Mouse (Mus musculus) kidney, adult 2 months (tissue): ENCODE measurements at regions not wholly inside any gene's neighbourhood (a gene's known extent, or its start where the extent isn't known, plus 50 kb on each side); places are given as distances from the start of the nearest gene placed in this dataset.

Experiments used
- CTCF ChIP-seq: fragments of 200-500 bp; conservative IDR thresholded peaks from 2 replicates; pipeline ENCODE4 v1.5.1; 2011; ENCODE audit warnings: low read depth, mild to moderate bottlenecking, control low read depth, low read length, moderate library complexity, mixed read lengths; ENCODE audit not compliant: insufficient read depth, insufficient read length
- POLR2A ChIP-seq: fragments of 200-500 bp; IDR thresholded peaks from one replicate; pipeline ENCODE4 v1.6.1; 2011; ENCODE audit warnings: low read depth, low read length, control low read depth

DNA sequence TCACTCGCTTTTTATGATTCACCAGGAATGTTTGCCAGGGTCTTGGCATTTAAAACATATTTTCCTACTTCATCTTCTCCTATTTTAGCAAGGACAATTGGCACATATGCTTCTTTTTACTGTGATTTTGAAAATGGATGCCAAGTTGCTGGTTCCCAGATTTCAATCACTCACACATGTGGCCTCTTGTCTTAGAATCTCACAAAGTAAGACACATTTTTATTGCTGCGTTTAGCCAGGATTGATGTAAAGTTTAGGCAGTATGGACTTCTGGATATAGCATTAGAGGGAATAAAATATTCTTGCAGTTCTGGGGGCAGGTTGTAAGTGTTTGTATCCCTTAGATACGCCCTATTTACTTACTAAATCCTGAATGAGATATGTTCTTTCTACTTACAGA, 197.4 kb upstream of the Wdfy3 start:
- TF ChIP-seq CTCF (no peak), POLR2A (no peak)
